Mouse (Mus musculus) heart, embryonic 16.5 days (tissue): Measurements from ENCODE around the gene Fbxo3. TPM values are rescaled to one million over a fixed set of nuclear protein-coding genes. Genes with fewer than 3 reads are reported as not detected.

Experiments
- polyA plus RNA-seq: library from polyadenylated mRNA; unstranded; fragments of >200 nt; fragmentation: Nextera tagmentation; extraction: Ambion mirVana; gene quantifications from 2 replicates; pipeline ENCODE4 v1.2.1, GENCODE M21; 2015

Fbxo3 gene
- polyA plus RNA-seq, 1 experiment from 2014 or later, result 49.8 TPM

Other genes starting within 250 kb of the Fbxo3 start
- 202 and 209 TPM in 2 replicates for gene Caprin1, start 230.1 kb upstream of the Fbxo3 start, polyA plus RNA-seq
- 17.2 and 17.8 TPM in 2 replicates for gene Lmo2, start 69.7 kb upstream of the Fbxo3 start, polyA plus RNA-seq
- gene 4931422A03Rik, start 640 bp downstream of the Fbxo3 start, polyA plus RNA-seq, result 2.1 and 2.6 TPM in 2 replicates
- not detected in 2 replicates for gene Gm10912, start 38.1 kb downstream of the Fbxo3 start, polyA plus RNA-seq
- not detected in 2 replicates for gene Gm10799, start 40.8 kb downstream of the Fbxo3 start, polyA plus RNA-seq
- gene Cd59b, start 42.1 kb downstream of the Fbxo3 start, polyA plus RNA-seq, result 4.7 and 5.1 TPM in 2 replicates
- gene Cd59a, start 68.1 kb downstream of the Fbxo3 start, polyA plus RNA-seq, result 51.5 and 53.5 TPM in 2 replicates
- gene A930018P22Rik, start 95.0 kb downstream of the Fbxo3 start, polyA plus RNA-seq, result 0.19 TPM in 1 of 2 replicates, not detected in the other